Mouse (Mus musculus) erythroblast, embryonic 14.5 days (primary cell): Measurements from ENCODE around the gene Zfp846.

Source experiments
- GATA1 ChIP-seq: IDR thresholded peaks from 2 replicates; pipeline ENCODE4 v1.6.1; 2012; ENCODE audit warnings: low read length, inconsistent platforms, mixed read lengths
- TAL1 ChIP-seq: IDR thresholded peaks from 3 replicates; pipeline ENCODE4 v1.6.1; 2012; ENCODE audit warnings: low read length, inconsistent platforms, mixed read lengths

- TF ChIP-seq TAL1 (no peak), GATA1 (no peak)
Measured at GRCm38 (mm10) chr9:20638552-20638951, 57.5 kb downstream of the Zfp846 start.
